9 mouse cellular contexts compared by ENCODE assay signal in the genomic region with DNA sequence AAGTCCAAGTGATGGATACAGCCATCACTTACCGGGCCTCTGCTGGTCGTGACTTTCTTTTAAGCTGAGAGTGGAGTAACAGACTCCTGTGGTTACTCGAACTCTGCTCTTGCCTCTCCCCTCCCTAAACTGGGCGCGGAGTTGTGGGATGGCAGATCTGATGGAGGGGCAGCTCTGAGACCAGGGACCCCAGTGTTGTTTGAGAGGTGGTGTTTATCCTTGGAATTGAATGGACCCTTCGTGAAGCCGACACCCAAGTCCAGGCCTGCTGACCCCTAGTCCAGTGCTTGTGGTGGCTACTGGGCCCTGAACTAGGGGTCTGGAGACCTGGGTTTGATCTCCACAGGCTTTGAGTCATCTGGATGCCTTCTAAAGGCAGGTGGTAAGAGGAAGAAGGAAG. TPM values are rescaled to one million over a fixed set of nuclear protein-coding genes. Genes with fewer than 3 reads are reported as not detected.
DNase-seq lines count a peak whose midpoint lies in the region; ATAC-seq and TF ChIP-seq lines count a peak whose summit lies in the region.
"Had no signal": no experiment of that assay in that cellular context is flagged by ENCODE, and none has a peak within 500 bp of the region (broad histone marks: within the 10 kb centered on the region; RNA-seq: fewer than 3 reads in every experiment).

No protein-coding gene starts in this region.

- DNase-seq in kidney, adult 8-10 months = no peak
- no peak for DNase-seq in layer of hippocampus, postnatal 25 days (ENCODE audit: extremely low spot score in 1 of 2, low spot score in 1 of 2)
- no peak for DNase-seq in gastrocnemius, adult 18-20 months (ENCODE audit: low spot score)
- DNase-seq: kidney, postnatal 14 days had no signal

- peak overlapping the region; percentile 76 for H3K4me2 ChIP-seq in kidney, embryonic 15.5 days
- peak overlapping the region; percentile 92 for H3K4me2 ChIP-seq in hindbrain, embryonic 12.5 days (replicated peaks)
- H3K4me2 ChIP-seq in midbrain, embryonic 15.5 days = peak overlapping the region; percentile 79

- peak overlapping the region; percentile 68 for H3K9ac ChIP-seq in kidney, embryonic 15.5 days
- H3K9ac ChIP-seq in hindbrain, embryonic 12.5 days = peak overlapping the region; percentile 83
- H3K9ac ChIP-seq in midbrain, embryonic 15.5 days = peak overlapping the region; percentile 68

- peak overlapping the region; percentile 90 for H3K27ac ChIP-seq in kidney, embryonic 15.5 days
- no peak overlapping the region for H3K27ac ChIP-seq in bone marrow macrophage, adult 2 months (ENCODE audit: insufficient read depth, low read depth, low read length)
- peak overlapping the region; percentile 82 for H3K27ac ChIP-seq in hindbrain, embryonic 12.5 days
- H3K27ac ChIP-seq in midbrain, embryonic 15.5 days = no peak overlapping the region

- ATAC-seq in kidney, embryonic 15.5 days (replicated peaks; ENCODE audit: low FRiP score) = no peak
- ATAC-seq in hindbrain, embryonic 12.5 days (ENCODE audit: low FRiP score) = no peak
- ATAC-seq in midbrain, embryonic 15.5 days (replicated peaks) = no peak
- no peak for ATAC-seq in activated CD4-positive, CD25-positive, alpha-beta regulatory T cell, adult 4 months

- H3K27me3 ChIP-seq in kidney, embryonic 15.5 days = no peaks in the 10 kb centered on the region
- peaks cover 9% of the 10 kb centered on the region; the same call in 1 of the 2 replicates for H3K27me3 ChIP-seq in hindbrain, embryonic 12.5 days
- no peaks in the 10 kb centered on the region for H3K27me3 ChIP-seq in midbrain, embryonic 15.5 days (replicated peaks)

- H3K4me3 ChIP-seq in kidney, embryonic 15.5 days (replicated peaks) = peak overlapping the region; percentile 65
- H3K4me3 ChIP-seq in bone marrow macrophage, adult 2 months (ENCODE audit: insufficient read depth, low read length) = peak overlapping the region; percentile 84
- peak overlapping the region; percentile 59 for H3K4me3 ChIP-seq in hindbrain, embryonic 12.5 days
- H3K4me3 ChIP-seq in midbrain, embryonic 15.5 days = peak overlapping the region; percentile 70

- 42% methylated on average over 7 of the region's 7 CpGs for WGBS in kidney, embryonic 15.5 days
- 61% methylated on average over 7 of the region's 7 CpGs for WGBS in hindbrain, embryonic 12.5 days
- WGBS in midbrain, embryonic 15.5 days = 62% methylated on average over 7 of the region's 7 CpGs

- no peak for TF ChIP-seq CTCF in bone marrow macrophage, adult 2 months (IDR thresholded peaks at IDR 0.05; ENCODE audit: low read depth, low read length)

- H3K36me3 ChIP-seq in kidney, embryonic 15.5 days = peaks cover 21% of the 10 kb centered on the region
- peaks cover 16% of the 10 kb centered on the region for H3K36me3 ChIP-seq in hindbrain, embryonic 12.5 days
- H3K36me3 ChIP-seq in midbrain, embryonic 15.5 days (replicated peaks) = no peaks in the 10 kb centered on the region

- no peaks in the 10 kb centered on the region for H3K9me3 ChIP-seq in kidney, embryonic 15.5 days (replicated peaks)
- no peaks in the 10 kb centered on the region for H3K9me3 ChIP-seq in hindbrain, embryonic 12.5 days (replicated peaks)
- H3K9me3 ChIP-seq in midbrain, embryonic 15.5 days = no peaks in the 10 kb centered on the region

- H3K4me1 ChIP-seq in kidney, embryonic 15.5 days = peaks cover 61% of the 10 kb centered on the region
- peaks cover 24% of the 10 kb centered on the region for H3K4me1 ChIP-seq in bone marrow macrophage, adult 2 months (ENCODE audit: control insufficient read depth, insufficient read depth, low read length)
- H3K4me1 ChIP-seq in hindbrain, embryonic 12.5 days = peaks cover 48% of the 10 kb centered on the region
- peaks cover 52% of the 10 kb centered on the region for H3K4me1 ChIP-seq in midbrain, embryonic 15.5 days

- no peak for TF ChIP-seq POLR2A in bone marrow macrophage, adult 2 months (IDR thresholded peaks at IDR 0.05; ENCODE audit: borderline replicate concordance, low read depth, low read length)

RNA-seq across cellular contexts. Expression of gene Slc25a47, which starts 0.9 kb away (rescaled TPM):
- polyA plus RNA-seq in kidney, embryonic 15.5 days (2015; fragmentation: Nextera tagmentation; extraction: Ambion mirVana) = 8.8 and 9.3 TPM in 2 replicates
- polyA plus RNA-seq in bone marrow macrophage, adult 2 months (2012; ENCODE audit: insufficient read depth, insufficient read length, missing spikeins) = 0.82 and 1.2 TPM in 2 replicates
- polyA plus RNA-seq in hindbrain, embryonic 12.5 days (2016; fragmentation: Nextera tagmentation; extraction: Ambion mirVana) = 10.3 and 11.1 TPM in 2 replicates
- 8.7 and 10.3 TPM in 2 replicates for polyA plus RNA-seq in midbrain, embryonic 15.5 days (2015; fragmentation: Nextera tagmentation; extraction: Ambion mirVana)
- polyA plus RNA-seq in activated CD4-positive, CD25-positive, alpha-beta regulatory T cell, adult 4 months (2017; shearing (Covaris generic)) = 1 to 10 TPM in 1 of 2 experiments, under 1 TPM in 1; 0.51 to 1.3 TPM
- total RNA-seq in layer of hippocampus, postnatal 25 days (2021) = 10 to 100 TPM in 1 of 2 experiments, 1 to 10 TPM in 1; 10.0 to 12.0 TPM
- 1 to 10 TPM; 4.8 to 6.1 TPM for total RNA-seq in gastrocnemius, adult 18-20 months (2021)

RNA-seq across cellular contexts. Expression of gene Slc25a29, which starts 1.0 kb away (rescaled TPM):
- 9.0 and 9.7 TPM in 2 replicates for polyA plus RNA-seq in kidney, embryonic 15.5 days (2015; fragmentation: Nextera tagmentation; extraction: Ambion mirVana)
- 0.47 and 0.68 TPM in 2 replicates for polyA plus RNA-seq in bone marrow macrophage, adult 2 months (2012; ENCODE audit: insufficient read depth, insufficient read length, missing spikeins)
- 13.7 and 15.1 TPM in 2 replicates for polyA plus RNA-seq in hindbrain, embryonic 12.5 days (2016; fragmentation: Nextera tagmentation; extraction: Ambion mirVana)
- polyA plus RNA-seq in midbrain, embryonic 15.5 days (2015; fragmentation: Nextera tagmentation; extraction: Ambion mirVana) = 22.6 and 24.8 TPM in 2 replicates
- 1 to 10 TPM; 2.2 to 4.4 TPM for polyA plus RNA-seq in activated CD4-positive, CD25-positive, alpha-beta regulatory T cell, adult 4 months (2017; shearing (Covaris generic))
- total RNA-seq in layer of hippocampus, postnatal 25 days (2021) = 10 to 100 TPM; 18.4 to 22.1 TPM
- 1 to 10 TPM; 9.3 to 9.4 TPM for total RNA-seq in gastrocnemius, adult 18-20 months (2021)

RNA-seq across cellular contexts. Expression of gene Yy1, which starts 43.9 kb away (rescaled TPM):
- polyA plus RNA-seq in kidney, embryonic 15.5 days (2015; fragmentation: Nextera tagmentation; extraction: Ambion mirVana) = 19.1 and 20.4 TPM in 2 replicates
- 61.0 and 77.7 TPM in 2 replicates for polyA plus RNA-seq in bone marrow macrophage, adult 2 months (2012; ENCODE audit: insufficient read depth, insufficient read length, missing spikeins)
- polyA plus RNA-seq in hindbrain, embryonic 12.5 days (2016; fragmentation: Nextera tagmentation; extraction: Ambion mirVana) = 16.2 and 18.3 TPM in 2 replicates
- polyA plus RNA-seq in midbrain, embryonic 15.5 days (2015; fragmentation: Nextera tagmentation; extraction: Ambion mirVana) = 12.9 TPM in 2 replicates
- polyA plus RNA-seq in activated CD4-positive, CD25-positive, alpha-beta regulatory T cell, adult 4 months (2017; shearing (Covaris generic)) = 10 to 100 TPM; 16.8 to 18.1 TPM
- 10 to 100 TPM; 48.9 to 51.6 TPM for total RNA-seq in layer of hippocampus, postnatal 25 days (2021)
- total RNA-seq in gastrocnemius, adult 18-20 months (2021) = 10 to 100 TPM; 30.3 to 39.0 TPM

RNA-seq across cellular contexts. Expression of gene Wdr25, which starts 56.7 kb away (rescaled TPM):
- polyA plus RNA-seq in kidney, embryonic 15.5 days (2015; fragmentation: Nextera tagmentation; extraction: Ambion mirVana) = 9.4 and 11.7 TPM in 2 replicates
- polyA plus RNA-seq in bone marrow macrophage, adult 2 months (2012; ENCODE audit: insufficient read depth, insufficient read length, missing spikeins) = 4.5 and 4.6 TPM in 2 replicates
- 8.1 and 9.7 TPM in 2 replicates for polyA plus RNA-seq in hindbrain, embryonic 12.5 days (2016; fragmentation: Nextera tagmentation; extraction: Ambion mirVana)
- polyA plus RNA-seq in midbrain, embryonic 15.5 days (2015; fragmentation: Nextera tagmentation; extraction: Ambion mirVana) = 5.2 and 7.2 TPM in 2 replicates
- 1 to 10 TPM; 3.3 to 6.9 TPM for polyA plus RNA-seq in activated CD4-positive, CD25-positive, alpha-beta regulatory T cell, adult 4 months (2017; shearing (Covaris generic))
- 10 to 100 TPM; 11.6 to 12.0 TPM for total RNA-seq in layer of hippocampus, postnatal 25 days (2021)
- 1 to 10 TPM; 2.7 to 4.1 TPM for total RNA-seq in gastrocnemius, adult 18-20 months (2021)

RNA-seq across cellular contexts. Expression of gene Wars, which starts 57.3 kb away (rescaled TPM):
- polyA plus RNA-seq in kidney, embryonic 15.5 days (2015; fragmentation: Nextera tagmentation; extraction: Ambion mirVana) = 91.4 and 96.7 TPM in 2 replicates
- polyA plus RNA-seq in bone marrow macrophage, adult 2 months (2012; ENCODE audit: insufficient read depth, insufficient read length, missing spikeins) = 20.5 and 24.8 TPM in 2 replicates
- 111 and 113 TPM in 2 replicates for polyA plus RNA-seq in hindbrain, embryonic 12.5 days (2016; fragmentation: Nextera tagmentation; extraction: Ambion mirVana)
- 103 and 104 TPM in 2 replicates for polyA plus RNA-seq in midbrain, embryonic 15.5 days (2015; fragmentation: Nextera tagmentation; extraction: Ambion mirVana)
- polyA plus RNA-seq in activated CD4-positive, CD25-positive, alpha-beta regulatory T cell, adult 4 months (2017; shearing (Covaris generic)) = 10 to 100 TPM; 54.6 to 59.1 TPM
- 10 to 100 TPM; 83.6 to 86.7 TPM for total RNA-seq in layer of hippocampus, postnatal 25 days (2021)
- total RNA-seq in gastrocnemius, adult 18-20 months (2021) = 10 to 100 TPM; 23.5 to 29.2 TPM

Comparison
In these comparisons a context has a peak if more than half of its experiments do, and no peak if none do; other contexts are left out.
1. H3K27ac ChIP-seq: peak in kidney, embryonic 15.5 days (single experiment) and hindbrain, embryonic 12.5 days (single experiment); none in bone marrow macrophage, adult 2 months (single experiment) and midbrain, embryonic 15.5 days (single experiment).
2. Peak in every context shown above with its lines, with median percentiles within 50 percentile points of each other: H3K4me2 ChIP-seq, H3K4me3 ChIP-seq and H3K9ac ChIP-seq.